Mouse (Mus musculus): ENCODE data around the gene Sel1l. TPM values are rescaled to one million over a fixed set of nuclear protein-coding genes. Genes with fewer than 3 reads are reported as not detected.

Sel1l gene
- 104 TPM in 2 replicates for polyA plus RNA-seq (2014; fragmentation: Nextera tagmentation; extraction: Ambion mirVana)

DNA sequence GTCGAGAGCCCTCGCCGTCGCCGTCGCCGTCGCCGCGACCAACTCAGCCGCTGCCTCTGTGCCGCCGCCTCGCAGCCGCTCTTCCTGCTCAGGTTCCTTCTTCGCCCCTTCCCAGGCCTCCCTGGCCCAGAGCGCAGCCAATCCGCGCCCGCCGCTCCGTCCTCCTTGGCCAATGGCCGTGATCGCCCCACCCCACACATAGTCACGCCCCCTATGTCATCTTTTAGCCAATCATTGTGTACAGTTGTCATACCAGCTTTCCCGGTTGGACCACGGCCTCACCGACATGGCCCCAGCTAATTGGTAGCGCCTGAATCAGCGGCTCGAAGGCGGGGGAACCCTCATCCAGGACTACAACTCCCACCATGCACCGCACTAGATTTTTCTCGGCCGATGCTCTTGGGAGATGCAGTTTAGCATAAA lies at the start of gene Sel1l:
Sel1l (minus strand) TSS at position 113 of the 423 bp plus-strand sequence.
- peak within 1 kb of the TSS; percentile 91 for H3K4me3 ChIP-seq (ENCODE audit: low read depth, low read length)
- ATAC-seq (ENCODE audit: insufficient read depth), result peak; percentile 100
- no peaks in the 10 kb centered on the region for H3K27me3 ChIP-seq (ENCODE audit: insufficient read depth, low read length)
- H3K36me3 ChIP-seq (ENCODE audit: insufficient read depth), result no peaks in the 10 kb centered on the region
- no peak for TF ChIP-seq CTCF (IDR thresholded peaks at IDR 0.05; ENCODE audit: low read depth)
- under 1% methylated on average over 24 of the region's 35 CpGs for WGBS
- no peaks in the 10 kb centered on the region for H3K4me1 ChIP-seq (ENCODE audit: insufficient read depth)
- peak within 1 kb of the TSS; percentile 88 for H3K4me2 ChIP-seq
- H3K27ac ChIP-seq (ENCODE audit: low read depth), result peak within 1 kb of the TSS; percentile 60; the same call in 1 of the 2 replicates
- DNase-seq, result peak; percentile 98
- H3K9ac ChIP-seq, result peak within 1 kb of the TSS; percentile 88
- no peaks in the 10 kb centered on the region for H3K9me3 ChIP-seq (ENCODE audit: low read depth, low read length)

DNA sequence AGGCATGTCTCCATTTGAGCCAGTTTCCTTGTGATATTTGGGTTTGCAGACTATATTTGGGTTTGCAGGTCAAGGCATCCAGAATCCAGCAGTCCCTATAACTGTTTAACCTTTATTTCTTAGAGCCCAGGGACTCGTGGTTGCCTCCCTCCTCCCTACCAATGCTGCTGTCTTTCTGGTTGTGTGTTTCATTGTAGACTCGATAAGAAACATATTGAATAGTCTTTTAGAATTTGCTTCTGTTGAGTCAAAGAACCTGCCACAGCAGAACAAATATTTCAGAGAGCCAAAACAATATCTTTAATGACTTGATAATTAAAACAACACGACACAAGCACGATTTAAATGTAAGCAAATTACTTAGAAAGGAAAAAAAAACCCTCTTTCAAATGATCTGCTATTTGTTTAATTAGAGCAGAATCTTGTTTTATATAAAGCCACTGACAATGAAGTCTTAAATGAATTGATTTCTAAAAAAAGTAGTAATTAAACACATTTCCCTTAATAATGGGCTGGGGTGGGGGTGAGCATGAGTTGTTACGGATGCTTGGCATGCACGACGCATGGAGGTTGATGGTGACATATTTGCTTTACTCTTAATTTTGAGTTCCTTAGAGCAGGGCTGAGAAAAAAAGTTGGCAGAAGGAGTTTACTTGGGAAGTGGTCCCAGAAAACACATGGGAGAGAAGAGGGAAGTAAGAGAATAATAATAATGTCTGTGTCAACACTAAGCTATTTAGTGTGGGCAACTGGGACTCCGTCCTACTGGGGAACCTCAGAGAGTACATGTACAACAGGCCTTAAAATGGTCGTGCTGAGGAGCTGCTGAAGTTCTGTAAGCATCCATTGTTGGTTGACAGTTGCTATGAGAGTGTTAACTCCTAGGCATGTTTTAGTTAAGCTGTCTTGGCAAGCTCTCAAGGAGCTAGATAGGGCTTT lies 43.9 kb upstream of the Sel1l start:
- no peak for TF ChIP-seq CTCF (IDR thresholded peaks at IDR 0.05; ENCODE audit: low read depth)
- ATAC-seq (ENCODE audit: insufficient read depth) (no peak), DNase-seq (no peak)
- no peaks in the 10 kb centered on the region for H3K9me3 ChIP-seq (ENCODE audit: low read depth, low read length)
- no peaks in the 10 kb centered on the region for H3K36me3 ChIP-seq (ENCODE audit: insufficient read depth)
- H3K4me3 ChIP-seq (ENCODE audit: low read depth, low read length), result no peak overlapping the region
- no peaks in the 10 kb centered on the region for H3K4me1 ChIP-seq (ENCODE audit: insufficient read depth)
- no peaks in the 10 kb centered on the region for H3K27me3 ChIP-seq (ENCODE audit: insufficient read depth, low read length)
- WGBS, result 66% methylated on average over 9 of the region's 9 CpGs
- no peak overlapping the region for H3K4me2 ChIP-seq
- no peak overlapping the region for H3K9ac ChIP-seq
- H3K27ac ChIP-seq (ENCODE audit: low read depth), result no peak overlapping the region

DNA sequence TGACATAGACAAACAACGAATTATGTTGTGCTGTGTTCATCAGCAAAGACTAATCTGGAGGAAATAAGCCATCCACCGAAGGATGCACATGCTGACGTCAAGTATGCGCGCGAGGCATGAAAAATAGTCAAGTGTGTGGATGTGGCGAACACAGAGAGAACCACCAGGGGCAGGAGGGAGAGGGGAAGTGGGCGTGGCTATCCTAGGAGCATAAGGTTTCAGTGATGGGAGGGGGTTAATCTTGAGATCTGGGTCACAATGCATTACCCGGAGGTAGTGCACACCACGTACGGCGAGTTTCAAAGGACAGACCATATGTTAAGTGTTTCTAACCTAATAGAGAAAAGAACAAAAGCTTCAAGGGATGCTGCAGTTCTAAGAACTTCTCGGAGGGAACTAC lies 31.5 kb upstream of the Sel1l start:
- Histone ChIP-seq H3K27ac (ENCODE audit: low read depth) (no peak overlapping the region), H3K4me1 (ENCODE audit: insufficient read depth) (no peaks in the 10 kb centered on the region), H3K9me3 (ENCODE audit: low read depth, low read length) (no peaks in the 10 kb centered on the region), H3K36me3 (ENCODE audit: insufficient read depth) (no peaks in the 10 kb centered on the region), H3K4me3 (ENCODE audit: low read depth, low read length) (no peak overlapping the region), H3K27me3 (ENCODE audit: insufficient read depth, low read length) (no peaks in the 10 kb centered on the region), H3K4me2 (no peak overlapping the region), H3K9ac (no peak overlapping the region)
- no peak for ATAC-seq (ENCODE audit: insufficient read depth)
- TF ChIP-seq CTCF (IDR thresholded peaks at IDR 0.05; ENCODE audit: low read depth), result no peak
- DNase-seq, result no peak
- 75% methylated on average over 13 of the region's 13 CpGs for WGBS

DNA sequence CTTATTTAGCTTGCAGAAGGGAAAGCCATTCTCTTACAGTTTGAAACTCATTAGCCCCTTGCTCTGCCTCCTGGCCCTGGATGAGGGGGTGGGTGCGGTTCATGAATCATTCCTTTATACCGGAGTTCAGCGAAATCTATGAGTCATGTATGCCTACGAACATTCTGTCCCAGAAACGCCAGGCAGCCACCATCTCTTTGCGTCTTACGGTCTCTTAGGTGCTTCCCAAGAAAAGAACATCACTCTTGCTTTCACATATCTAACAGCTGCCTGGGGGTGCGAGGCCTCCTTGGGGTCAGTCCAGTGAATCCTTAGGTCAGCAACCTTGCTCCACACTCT lies 29.9 kb upstream of the Sel1l start:
- ATAC-seq (ENCODE audit: insufficient read depth) (0 out of 2 replicates have a peak, but pooled peaks have one; percentile 33), DNase-seq (no peak)
- no peak for TF ChIP-seq CTCF (IDR thresholded peaks at IDR 0.05; ENCODE audit: low read depth)
- 72% methylated on average over 8 of the region's 8 CpGs for WGBS
- no peak overlapping the region for H3K4me2 ChIP-seq
- H3K9me3 ChIP-seq (ENCODE audit: low read depth, low read length), result no peaks in the 10 kb centered on the region
- no peaks in the 10 kb centered on the region for H3K36me3 ChIP-seq (ENCODE audit: insufficient read depth)
- H3K4me1 ChIP-seq (ENCODE audit: insufficient read depth), result no peaks in the 10 kb centered on the region
- H3K27me3 ChIP-seq (ENCODE audit: insufficient read depth, low read length), result no peaks in the 10 kb centered on the region
- H3K27ac ChIP-seq (ENCODE audit: low read depth), result no peak overlapping the region
- H3K4me3 ChIP-seq (ENCODE audit: low read depth, low read length), result no peak overlapping the region
- H3K9ac ChIP-seq, result no peak overlapping the region

DNA sequence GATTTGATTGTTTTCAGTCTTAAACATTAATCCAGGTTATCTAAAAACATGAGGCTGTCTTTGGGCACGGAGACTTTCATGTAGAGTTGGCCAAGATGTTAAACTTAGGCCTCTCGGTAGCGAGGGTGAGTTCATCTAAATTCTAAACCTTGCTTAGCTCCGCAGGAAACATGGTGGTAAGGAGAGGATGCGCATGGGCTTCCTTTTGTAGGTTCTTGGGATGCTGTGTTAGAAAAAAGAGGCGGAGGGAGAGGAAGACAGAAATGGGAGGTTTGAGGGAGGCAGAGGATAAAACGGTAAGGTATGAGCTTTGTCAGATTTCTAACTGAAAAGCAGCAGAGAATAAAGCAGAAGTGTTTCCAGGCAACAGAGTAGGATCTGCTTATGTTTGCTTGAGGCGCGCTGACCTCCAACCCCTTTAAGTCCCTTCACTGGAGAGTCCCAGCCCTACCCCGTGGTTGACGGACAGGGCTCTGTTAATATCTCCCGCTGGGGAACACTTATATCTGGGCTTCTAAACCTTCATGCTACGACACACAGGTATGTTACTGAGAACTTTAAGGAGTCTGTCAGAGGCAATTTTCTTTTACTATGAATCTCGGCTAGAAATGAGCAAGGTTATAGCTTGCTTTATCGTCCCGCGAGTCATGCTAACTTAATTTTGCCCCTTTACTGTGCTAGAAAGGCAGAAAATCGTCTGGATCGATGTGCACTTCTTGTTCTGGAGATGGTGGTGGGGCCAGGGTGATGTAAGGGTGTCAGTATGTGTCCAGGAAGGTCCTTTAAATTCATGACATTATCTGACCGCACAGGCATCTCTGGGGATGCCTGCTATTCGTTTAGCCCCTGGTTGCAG lies 29.3 kb upstream of the Sel1l start:
- peak; percentile 29; the same call in 1 of the 2 replicates for ATAC-seq (ENCODE audit: insufficient read depth)
- Histone ChIP-seq H3K4me2 (no peak overlapping the region), H3K9ac (no peak overlapping the region), H3K27me3 (ENCODE audit: insufficient read depth, low read length) (no peaks in the 10 kb centered on the region), H3K36me3 (ENCODE audit: insufficient read depth) (no peaks in the 10 kb centered on the region), H3K4me3 (ENCODE audit: low read depth, low read length) (no peak overlapping the region), H3K9me3 (ENCODE audit: low read depth, low read length) (no peaks in the 10 kb centered on the region), H3K4me1 (ENCODE audit: insufficient read depth) (no peaks in the 10 kb centered on the region), H3K27ac (ENCODE audit: low read depth) (no peak overlapping the region)
- DNase-seq, result no peak
- TF ChIP-seq CTCF (IDR thresholded peaks at IDR 0.05; ENCODE audit: low read depth), result no peak
- WGBS, result 61% methylated on average over 21 of the region's 21 CpGs

DNA sequence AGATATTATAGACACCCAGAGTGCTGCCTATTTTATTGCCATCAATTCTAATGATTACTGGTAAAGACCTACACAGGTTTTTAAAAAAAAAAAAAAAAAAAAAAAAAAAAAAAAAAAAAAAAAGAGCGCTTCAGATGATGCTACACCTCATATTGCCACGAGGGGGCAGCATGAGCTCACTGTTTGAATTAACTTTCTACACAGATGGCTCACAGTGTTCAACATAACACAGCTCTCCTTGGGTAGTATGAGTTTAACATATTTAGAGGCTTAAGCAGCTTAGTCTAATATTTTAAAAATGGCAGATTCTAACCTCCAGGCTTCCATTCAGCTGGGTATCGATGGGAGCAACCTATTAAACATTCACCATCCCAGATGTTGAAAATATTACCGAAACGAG lies 28.7 kb upstream of the Sel1l start:
- no peak overlapping the region for H3K4me3 ChIP-seq (ENCODE audit: low read depth, low read length)
- H3K9me3 ChIP-seq (ENCODE audit: low read depth, low read length), result no peaks in the 10 kb centered on the region
- no peaks in the 10 kb centered on the region for H3K4me1 ChIP-seq (ENCODE audit: insufficient read depth)
- H3K27ac ChIP-seq (ENCODE audit: low read depth), result no peak overlapping the region
- ATAC-seq (ENCODE audit: insufficient read depth) (peak; percentile 77; the same call in 1 of the 2 replicates), DNase-seq (peak; percentile 86)
- no peaks in the 10 kb centered on the region for H3K36me3 ChIP-seq (ENCODE audit: insufficient read depth)
- 35% methylated on average over 5 of the region's 5 CpGs for WGBS
- TF ChIP-seq CTCF (IDR thresholded peaks at IDR 0.05; ENCODE audit: low read depth), result peak; percentile 76
- H3K27me3 ChIP-seq (ENCODE audit: insufficient read depth, low read length), result no peaks in the 10 kb centered on the region
- no peak overlapping the region for H3K4me2 ChIP-seq
- no peak overlapping the region for H3K9ac ChIP-seq

DNA sequence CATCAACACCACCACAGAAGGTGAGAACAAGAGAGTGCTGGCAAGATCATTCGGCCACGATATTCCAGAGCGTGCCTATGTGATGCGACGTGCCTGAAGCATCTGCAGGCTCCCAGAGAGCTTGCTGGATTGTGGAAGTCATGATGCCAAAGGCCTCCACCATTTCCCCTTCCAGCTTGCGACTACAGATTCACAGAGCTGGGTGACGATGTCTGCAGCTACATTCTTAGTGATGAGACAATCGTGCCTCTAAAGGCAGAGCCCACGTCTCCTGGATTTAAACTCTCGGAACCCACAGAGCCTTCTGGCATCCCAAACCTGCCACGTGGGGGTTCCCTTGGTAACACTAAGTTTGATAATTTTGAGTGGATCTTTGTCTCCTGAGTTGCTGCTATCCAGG lies 21.7 kb upstream of the Sel1l start:
- H3K9ac ChIP-seq, result no peak overlapping the region

More for the DNA sequence above, 21.7 kb upstream of the Sel1l start:
- H3K4me1 ChIP-seq (ENCODE audit: insufficient read depth), result no peaks in the 10 kb centered on the region
- no peaks in the 10 kb centered on the region for H3K27me3 ChIP-seq (ENCODE audit: insufficient read depth, low read length)
- no peaks in the 10 kb centered on the region for H3K9me3 ChIP-seq (ENCODE audit: low read depth, low read length)
- H3K36me3 ChIP-seq (ENCODE audit: insufficient read depth), result no peaks in the 10 kb centered on the region
- no peak overlapping the region for H3K4me3 ChIP-seq (ENCODE audit: low read depth, low read length)
- DNase-seq, result no peak
- no peak overlapping the region for H3K27ac ChIP-seq (ENCODE audit: low read depth)
- TF ChIP-seq CTCF (IDR thresholded peaks at IDR 0.05; ENCODE audit: low read depth), result no peak
- 91% methylated on average over 11 of the region's 11 CpGs for whole genome bisulfite sequencing
- H3K4me2 ChIP-seq, result no peak overlapping the region
- ATAC-seq (ENCODE audit: insufficient read depth), result no peak
